Mouse (Mus musculus): Measurements from ENCODE around the gene Amd1.
A peak's percentile ranks its signal among the peaks of the same experiment; 100 is the strongest.

Gene Amd1

GRCm38 (mm10) chr10:40247166-40247716 is 54.7 kb downstream of the Amd1 start:
- peaks cover 7% of the 10 kb centered on the region for H3K36me3 ChIP-seq (ENCODE audit: control insufficient read depth, insufficient read depth, low read length, poor library complexity, severe bottlenecking)
- no peaks in the 10 kb centered on the region for H3K27me3 ChIP-seq (ENCODE audit: control insufficient read depth, insufficient read depth, low read length, poor library complexity, severe bottlenecking)
- no peak for DNase-seq (ENCODE audit: low read depth, low spot score)

GRCm38 (mm10) chr10:40246374-40247165 is 55.4 kb downstream of the Amd1 start, which contains the start of gene Rpf2:
Gene Rpf2, minus strand, starts transcription at chr10:40247036.
- Histone ChIP-seq H3K36me3 (ENCODE audit: control insufficient read depth, insufficient read depth, low read length, poor library complexity, severe bottlenecking) (peaks cover 9% of the 10 kb centered on the region), H3K27me3 (ENCODE audit: control insufficient read depth, insufficient read depth, low read length, poor library complexity, severe bottlenecking) (no peaks in the 10 kb centered on the region)
- peak; percentile 88 for DNase-seq (ENCODE audit: low read depth, low spot score)

- Histone ChIP-seq H3K36me3 (ENCODE audit: control insufficient read depth, insufficient read depth, low read length, poor library complexity, severe bottlenecking) (peaks cover 10% of the 10 kb centered on the region; the same call in 1 of the 2 replicates), H3K27me3 (ENCODE audit: control insufficient read depth, insufficient read depth, low read length, poor library complexity, severe bottlenecking) (no peaks in the 10 kb centered on the region)
- DNase-seq (ENCODE audit: low read depth, low spot score): no peak
Observed at GRCm38 (mm10) chr10:40237826-40238225, 64.2 kb downstream of the Amd1 start.
